Mouse (Mus musculus) thymus, adult 2 months (tissue): ENCODE data around the gene Tmem120a.

Source experiments
- CTCF ChIP-seq: fragments of 200-500 bp; IDR thresholded peaks from 2 replicates; pipeline ENCODE4 v1.5.1; 2012; ENCODE audit warnings: mild to moderate bottlenecking, control low read depth, low read length, moderate library complexity, borderline replicate concordance; ENCODE audit not compliant: control insufficient read depth, poor library complexity, insufficient read depth; ENCODE audit errors: extremely low read depth
- POLR2A ChIP-seq: fragments of 200-500 bp; IDR thresholded peaks from 2 replicates; pipeline ENCODE4 v1.6.1; 2012; ENCODE audit warnings: mild to moderate bottlenecking, low read length, control low read depth, moderate library complexity; ENCODE audit not compliant: control insufficient read depth, poor library complexity, insufficient read depth; ENCODE audit errors: extremely low read depth

DNA sequence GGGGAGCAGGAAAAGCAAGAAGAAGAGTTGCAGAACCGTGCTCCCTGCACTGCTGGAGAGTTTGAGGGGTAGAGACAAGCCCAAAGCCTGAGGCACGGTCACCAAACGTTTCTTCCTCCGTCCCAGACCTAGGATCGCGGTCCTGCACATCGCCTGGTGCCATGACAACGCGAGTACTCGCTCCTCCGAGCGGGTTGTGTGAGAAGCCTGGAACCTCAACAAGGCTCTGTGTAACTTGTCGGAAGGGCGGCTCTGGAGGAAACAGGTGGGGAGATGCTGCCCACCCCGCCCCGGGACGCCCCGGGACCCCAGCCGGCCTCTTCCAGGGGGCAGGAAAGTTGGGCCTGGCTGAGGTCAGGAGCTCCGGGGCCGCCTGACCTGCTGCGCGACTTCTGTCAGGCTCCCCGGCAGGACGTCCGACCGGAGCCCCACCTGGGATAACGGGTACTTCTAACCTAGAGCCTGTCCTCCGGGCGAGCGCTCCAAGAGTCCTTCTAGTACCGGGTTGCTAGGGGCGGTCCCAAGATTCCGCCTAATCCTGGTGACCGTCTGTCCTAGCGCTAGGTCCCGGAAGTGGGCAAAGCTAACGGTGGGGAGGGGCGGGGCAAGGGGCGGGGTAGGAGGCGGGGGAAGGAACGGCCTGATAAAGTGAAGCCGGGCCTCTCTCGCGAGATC is 33.7 kb upstream of the Tmem120a start, which contains the start of gene Styxl1:
- TF ChIP-seq CTCF = no peak
- TF ChIP-seq POLR2A = no peak
